In the genomic region with DNA sequence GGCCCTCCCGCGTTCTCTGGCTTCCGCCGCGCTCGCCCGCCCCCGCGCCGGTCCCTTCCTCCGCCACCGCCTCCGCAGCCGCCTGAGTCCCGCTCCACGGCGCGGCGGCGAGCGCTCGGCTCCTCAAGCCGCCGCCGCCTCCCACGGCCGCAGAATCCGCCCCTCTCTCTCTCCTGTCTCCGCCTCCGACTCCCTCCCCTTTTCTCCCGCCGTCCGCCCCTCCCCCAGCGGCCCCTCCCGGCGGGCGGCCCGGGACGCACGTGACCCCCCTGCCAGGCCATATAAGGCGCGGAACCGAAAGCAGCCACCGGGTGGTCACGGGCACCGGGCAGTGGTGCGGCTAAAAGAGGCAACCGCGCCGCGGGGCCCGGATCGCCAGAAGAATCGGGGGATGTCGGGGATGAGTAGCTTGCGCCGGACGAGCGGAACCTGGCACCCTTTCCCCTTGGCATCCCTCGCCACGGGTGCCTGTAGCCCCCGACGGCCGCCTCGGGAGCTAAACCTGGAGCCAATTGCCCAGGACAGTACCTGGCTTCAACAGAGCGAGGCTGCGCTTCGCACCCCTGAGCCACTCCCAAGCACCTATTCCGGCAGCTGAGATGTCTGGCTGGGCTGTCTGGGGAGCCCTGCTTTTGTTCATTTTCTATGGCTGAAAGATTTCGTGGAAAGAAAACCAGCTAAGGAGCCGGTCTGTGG, we compare ENCODE assay signal across 8 mouse cellular contexts. TPM values are rescaled to one million over a fixed set of nuclear protein-coding genes. Genes with fewer than 3 reads are reported as not detected.
DNase-seq lines count a peak whose midpoint lies in the region; ATAC-seq and TF ChIP-seq lines count a peak whose summit lies in the region.

A gene (minus strand): TSS at position 160 of the 696 bp plus-strand sequence.

- no peaks in the 10 kb centered on the region for H3K79me3 ChIP-seq in C2C12 (ENCODE audit: low read depth)

- under 1% methylated on average over 61 of the region's 71 CpGs for WGBS in forebrain, embryonic 11.5 days
- WGBS in heart, embryonic 15.5 days = 1% methylated on average over 66 of the region's 71 CpGs
- whole genome bisulfite sequencing in liver, embryonic 12.5 days (ENCODE audit: insufficient replicate concordance) = under 1% methylated on average over 69 of the region's 71 CpGs

- peaks cover 9% of the 10 kb centered on the region for H3K4me1 ChIP-seq in forebrain, embryonic 11.5 days (replicated peaks; ENCODE audit: control insufficient read depth, insufficient read depth, low read length)
- peaks cover 17% of the 10 kb centered on the region for H3K4me1 ChIP-seq in heart, embryonic 15.5 days (replicated peaks)
- H3K4me1 ChIP-seq in liver, embryonic 12.5 days = peaks cover 19% of the 10 kb centered on the region

- H3ac ChIP-seq in C2C12 (ENCODE audit: control insufficient read depth, insufficient read length, low read depth) (peak within 1 kb of the TSS; percentile 83), myocyte (ENCODE audit: control insufficient read depth, insufficient read length) (peak within 1 kb of the TSS; percentile 61)

- no peaks in the 10 kb centered on the region for H3K79me2 ChIP-seq in C2C12 (ENCODE audit: control insufficient read depth, insufficient read depth)
- no peaks in the 10 kb centered on the region for H3K79me2 ChIP-seq in myocyte (ENCODE audit: control insufficient read depth, insufficient read depth)

- H3K9me3 ChIP-seq in forebrain, embryonic 11.5 days (ENCODE audit: control insufficient read depth, low read length) = no peaks in the 10 kb centered on the region
- no peaks in the 10 kb centered on the region for H3K9me3 ChIP-seq in heart, embryonic 15.5 days (replicated peaks)
- H3K9me3 ChIP-seq in liver, embryonic 12.5 days (replicated peaks) = no peaks in the 10 kb centered on the region

- peak; percentile 95 for ATAC-seq in forebrain, embryonic 11.5 days (replicated peaks; ENCODE audit: low FRiP score)
- ATAC-seq in heart, embryonic 15.5 days (replicated peaks; ENCODE audit: insufficient number of reproducible peaks, insufficient read depth, low FRiP score, low read depth) = peak; percentile 95
- ATAC-seq in liver, embryonic 12.5 days = peak; percentile 81

- H3K36me3 ChIP-seq in C2C12 (ENCODE audit: control insufficient read depth, insufficient read depth) (no peaks in the 10 kb centered on the region), myocyte (ENCODE audit: control insufficient read depth, insufficient read depth) (no peaks in the 10 kb centered on the region)
- no peaks in the 10 kb centered on the region for H3K36me3 ChIP-seq in forebrain, embryonic 11.5 days (ENCODE audit: control insufficient read depth, insufficient read depth, low read length)
- no peaks in the 10 kb centered on the region for H3K36me3 ChIP-seq in heart, embryonic 15.5 days
- H3K36me3 ChIP-seq in liver, embryonic 12.5 days = no peaks in the 10 kb centered on the region

- TF ChIP-seq POLR2A in myocyte (IDR thresholded peaks at IDR 0.05; ENCODE audit: insufficient read length, low read depth) = peak; percentile 70

- H3K9ac ChIP-seq in forebrain, embryonic 11.5 days (ENCODE audit: low read length) = peak within 1 kb of the TSS; percentile 85
- H3K9ac ChIP-seq in heart, embryonic 15.5 days = peak within 1 kb of the TSS; percentile 87
- peak within 1 kb of the TSS; percentile 58 for H3K9ac ChIP-seq in liver, embryonic 12.5 days

- peak within 1 kb of the TSS; percentile 98 for H3K4me2 ChIP-seq in forebrain, embryonic 11.5 days (ENCODE audit: low read depth, low read length, severe bottlenecking)
- H3K4me2 ChIP-seq in heart, embryonic 15.5 days = peak within 1 kb of the TSS; percentile 97
- peak within 1 kb of the TSS; percentile 89 for H3K4me2 ChIP-seq in liver, embryonic 12.5 days
- peak within 1 kb of the TSS; percentile 88 for H3K4me2 ChIP-seq in myocyte (ENCODE audit: low read depth)

- H3K4me3 ChIP-seq in C2C12 (ENCODE audit: insufficient read depth, poor library complexity, severe bottlenecking) = peak within 1 kb of the TSS; percentile 43
- H3K4me3 ChIP-seq in forebrain, embryonic 11.5 days (ENCODE audit: low read depth, low read length) = peak within 1 kb of the TSS; percentile 75
- H3K4me3 ChIP-seq in heart, embryonic 15.5 days = peak within 1 kb of the TSS; percentile 94
- peak within 1 kb of the TSS; percentile 67 for H3K4me3 ChIP-seq in liver, embryonic 12.5 days
- H3K4me3 ChIP-seq in myocyte = peak within 1 kb of the TSS; percentile 43

- no peak within 1 kb of the TSS; the same call in 1 of the 2 replicates for H3K27ac ChIP-seq in forebrain, embryonic 11.5 days (ENCODE audit: low read depth, low read length)
- peak within 1 kb of the TSS; percentile 88 for H3K27ac ChIP-seq in heart, embryonic 15.5 days
- 0 out of 2 replicates have a peak within 1 kb of the TSS, but pooled peaks have one; percentile 10 for H3K27ac ChIP-seq in liver, embryonic 12.5 days

- DNase-seq in brain, embryonic 18.5 days (ENCODE audit: low read depth, low spot score) = peak; percentile 83
- peak; percentile 92 for DNase-seq in forebrain, embryonic 11.5 days (ENCODE audit: low spot score)
- DNase-seq in kidney, postnatal 14 days = peak; percentile 95
- DNase-seq in spleen, postnatal 36 days (ENCODE audit: low spot score in 2 of 2) = peak; percentile 82 to 85

- no peak for TF ChIP-seq CTCF in C2C12 (IDR thresholded peaks at IDR 0.05; ENCODE audit: control insufficient read depth, insufficient read depth, insufficient read length)

- H3K27me3 ChIP-seq in C2C12 (ENCODE audit: control insufficient read depth, insufficient read depth, insufficient read length) (no peaks in the 10 kb centered on the region), myocyte (ENCODE audit: control insufficient read depth, insufficient read depth, insufficient read length) (no peaks in the 10 kb centered on the region)
- H3K27me3 ChIP-seq in forebrain, embryonic 11.5 days (ENCODE audit: control insufficient read depth, insufficient read depth, low read length) = peaks cover 8% of the 10 kb centered on the region; the same call in 1 of the 2 replicates
- H3K27me3 ChIP-seq in heart, embryonic 15.5 days = no peaks in the 10 kb centered on the region
- peaks cover 85% of the 10 kb centered on the region for H3K27me3 ChIP-seq in liver, embryonic 12.5 days (replicated peaks)

TF ChIP-seq in C2C12, 6 proteins besides CTCF, POLR2A, EP300 and RAD21:
- TF ChIP-seq MYOD1 (IDR thresholded peaks at IDR 0.05; ENCODE audit: control insufficient read depth, insufficient read length, low read depth) = no peak
- TF ChIP-seq CEBPB (IDR thresholded peaks at IDR 0.05; ENCODE audit: low read depth) = no peak
- no peak for TF ChIP-seq FOSL1 (IDR thresholded peaks at IDR 0.05; ENCODE audit: insufficient read depth, low read length, poor library complexity, severe bottlenecking)
- TF ChIP-seq MYOG (IDR thresholded peaks at IDR 0.05; ENCODE audit: control insufficient read depth, extremely low read depth, insufficient read length) = no peak
- peak; percentile 71 for TF ChIP-seq USF1 (IDR thresholded peaks at IDR 0.05; ENCODE audit: low read depth)
- no peak for TF ChIP-seq MAX (IDR thresholded peaks at IDR 0.05)

TF ChIP-seq in myocyte, 11 proteins besides CTCF, POLR2A, EP300 and RAD21:
- no peak for TF ChIP-seq TCF3 (IDR thresholded peaks at IDR 0.05; ENCODE audit: insufficient read length, low read depth)
- TF ChIP-seq USF1 (IDR thresholded peaks at IDR 0.05; ENCODE audit: low read depth) = peak; percentile 63
- TF ChIP-seq MYOD1 (IDR thresholded peaks at IDR 0.05; ENCODE audit: control insufficient read depth in 1 of 3, insufficient read length in 2 of 3, low read depth in 2 of 3) = no peak
- peak; percentile 97 for TF ChIP-seq SRF (IDR thresholded peaks at IDR 0.05; ENCODE audit: control insufficient read depth, insufficient read length, low read depth)
- no peak for TF ChIP-seq MAX (IDR thresholded peaks at IDR 0.05; ENCODE audit: low read depth)
TF ChIP-seq in myocyte: peak in this region for 2.

RNA-seq across cellular contexts. Expression of the gene that starts here (rescaled TPM):
- polyA plus RNA-seq in C2C12 (2012; fragmentation: generic; extraction: Trizol) (1.2 TPM), myocyte (2012; fragmentation: generic; extraction: Trizol) (1.2 TPM)
- polyA plus RNA-seq in forebrain, embryonic 11.5 days (2014; fragmentation: Nextera tagmentation; extraction: Ambion mirVana) = 1.3 and 1.8 TPM in 2 replicates
- 1.4 and 1.9 TPM in 2 replicates for polyA plus RNA-seq in heart, embryonic 15.5 days (2015; fragmentation: Nextera tagmentation; extraction: Ambion mirVana)
- 1.2 TPM in 2 replicates for polyA plus RNA-seq in liver, embryonic 12.5 days (2016; fragmentation: Nextera tagmentation; extraction: Ambion mirVana)

Comparison
In these comparisons a context has a peak if more than half of its experiments do, and no peak if none do; other contexts are left out.
1. H3K4me3 ChIP-seq: peak in every context shown above with its lines; median percentile 94 in heart, embryonic 15.5 days; 75 in forebrain, embryonic 11.5 days; 67 in liver, embryonic 12.5 days; 43 in C2C12; 43 in myocyte.